Mouse (Mus musculus): Measurements from ENCODE around the gene Tenm2. TPM values are rescaled to one million over a fixed set of nuclear protein-coding genes. Genes with fewer than 3 reads are reported as not detected.

Tenm2 gene
- polyA plus RNA-seq, 1 experiment from 2014 or later = 3.2 TPM

DNA sequence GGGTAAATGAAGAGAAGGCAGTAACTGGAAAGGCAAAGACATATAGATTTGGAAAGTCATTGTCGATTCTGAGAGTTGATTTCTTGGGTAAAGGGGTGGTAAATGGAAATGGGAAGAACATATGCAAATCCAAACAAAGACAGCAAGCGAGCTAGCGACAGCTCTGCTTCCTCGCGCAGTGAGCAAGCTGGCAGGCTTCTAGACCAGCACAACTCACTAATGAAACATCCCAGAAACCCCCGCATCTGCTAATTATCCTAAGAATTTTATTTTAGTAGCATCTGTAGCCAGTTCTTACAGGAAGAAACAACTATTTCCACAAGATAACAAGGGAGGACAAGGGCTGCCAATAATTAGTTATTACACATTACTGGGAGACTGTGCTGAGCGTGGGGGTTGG, 727.5 kb downstream of the Tenm2 start:
- Histone ChIP-seq H3K4me2 (ENCODE audit: low read depth) (no peak overlapping the region), H3K27ac (ENCODE audit: low read depth, low read length) (no peak overlapping the region), H3K4me1 (ENCODE audit: control insufficient read depth, insufficient read depth, low read length) (no peaks in the 10 kb centered on the region), H3K36me3 (ENCODE audit: control insufficient read depth, insufficient read depth, low read length) (no peaks in the 10 kb centered on the region), H3K4me3 (ENCODE audit: low read depth, low read length) (no peak overlapping the region), H3K27me3 (ENCODE audit: control insufficient read depth, insufficient read depth, low read length) (no peaks in the 10 kb centered on the region), H3K9me3 (ENCODE audit: control insufficient read depth, low read length) (no peaks in the 10 kb centered on the region), H3K9ac (ENCODE audit: low read length) (no peak overlapping the region)
- ATAC-seq (ENCODE audit: insufficient read depth, low FRiP score, low TSS enrichment) (no peak), DNase-seq (ENCODE audit: low spot score) (no peak)
- 82% methylated on average over 7 of the region's 7 CpGs for WGBS

DNA sequence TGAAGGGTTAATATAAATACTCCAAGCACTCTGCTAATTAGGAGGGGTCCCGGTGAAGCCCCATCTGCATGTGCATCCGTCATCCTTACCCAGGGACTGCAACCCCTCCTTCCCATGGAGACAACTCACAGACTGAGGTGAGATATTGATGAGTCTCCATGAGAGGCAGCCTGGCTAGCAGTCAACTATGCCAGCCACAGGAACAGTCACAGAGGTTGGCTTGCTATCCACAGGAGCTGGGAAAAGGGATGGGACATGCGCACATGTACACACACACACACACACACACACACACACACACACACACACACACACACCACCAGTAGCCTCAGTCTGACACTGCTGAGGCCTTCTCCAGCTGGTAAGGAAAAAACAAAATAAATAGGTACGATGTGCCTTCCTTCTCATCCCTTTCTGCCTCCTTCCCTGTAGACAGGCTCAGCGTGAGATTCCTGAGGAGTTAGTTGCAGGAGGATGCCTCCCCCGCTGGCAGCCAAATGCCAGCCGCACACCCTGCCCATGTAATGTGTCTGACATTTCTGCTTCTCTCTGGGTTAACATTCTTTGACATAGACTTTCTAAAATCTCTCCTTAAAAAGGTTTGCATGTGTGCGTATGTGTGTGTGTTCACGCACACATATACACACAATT, 740.7 kb downstream of the Tenm2 start:
- H3K27me3 ChIP-seq (ENCODE audit: control insufficient read depth, insufficient read depth, low read length) = no peaks in the 10 kb centered on the region
- no peak overlapping the region for H3K27ac ChIP-seq (ENCODE audit: low read depth, low read length)
- no peak overlapping the region for H3K4me3 ChIP-seq (ENCODE audit: low read depth, low read length)
- no peaks in the 10 kb centered on the region for H3K9me3 ChIP-seq (ENCODE audit: control insufficient read depth, low read length)
- H3K36me3 ChIP-seq (ENCODE audit: control insufficient read depth, insufficient read depth, low read length) = no peaks in the 10 kb centered on the region
- no peak overlapping the region for H3K4me2 ChIP-seq (ENCODE audit: low read depth)
- ATAC-seq (ENCODE audit: insufficient read depth, low FRiP score, low TSS enrichment) (no peak), DNase-seq (ENCODE audit: low spot score) (no peak)
- 68% methylated on average over 9 of the region's 9 CpGs for WGBS
- H3K9ac ChIP-seq (ENCODE audit: low read length) = no peak overlapping the region
- no peaks in the 10 kb centered on the region for H3K4me1 ChIP-seq (ENCODE audit: control insufficient read depth, insufficient read depth, low read length)

DNA sequence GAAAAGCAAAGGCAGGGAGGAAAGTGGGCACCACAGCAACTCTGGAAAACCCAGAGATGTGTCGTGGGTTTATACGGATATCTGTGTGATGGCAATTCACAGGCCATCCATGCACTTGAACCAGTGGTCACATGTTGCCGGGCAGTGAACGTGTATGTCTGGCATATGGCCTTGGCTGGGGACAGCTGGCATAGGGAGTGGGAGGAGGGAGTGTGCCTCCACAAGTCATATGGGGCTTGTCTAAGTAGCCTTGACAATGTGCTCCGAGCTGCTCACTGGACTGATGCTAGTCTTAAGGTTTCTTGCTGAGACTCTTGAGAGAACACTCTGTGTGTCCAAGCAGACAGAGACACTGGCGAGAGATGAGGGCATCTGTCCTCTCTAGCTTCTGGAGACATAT, 743.5 kb downstream of the Tenm2 start:
- Histone ChIP-seq H3K27me3 (ENCODE audit: control insufficient read depth, insufficient read depth, low read length) (no peaks in the 10 kb centered on the region), H3K9me3 (ENCODE audit: control insufficient read depth, low read length) (no peaks in the 10 kb centered on the region), H3K9ac (ENCODE audit: low read length) (no peak overlapping the region), H3K4me3 (ENCODE audit: low read depth, low read length) (no peak overlapping the region), H3K4me1 (ENCODE audit: control insufficient read depth, insufficient read depth, low read length) (no peaks in the 10 kb centered on the region), H3K27ac (ENCODE audit: low read depth, low read length) (no peak overlapping the region), H3K4me2 (ENCODE audit: low read depth) (no peak overlapping the region), H3K36me3 (ENCODE audit: control insufficient read depth, insufficient read depth, low read length) (no peaks in the 10 kb centered on the region)
- WGBS = 78% methylated on average over 6 of the region's 6 CpGs
- peak; percentile 17 for DNase-seq (ENCODE audit: low spot score)
- ATAC-seq (ENCODE audit: insufficient read depth, low FRiP score, low TSS enrichment) = no peak

GRCm38 (mm10) chr11:36490085-36490484, 745.7 kb downstream of the Tenm2 start:
- peak; percentile 38 for DNase-seq (ENCODE audit: low spot score)
- 61% methylated on average over 7 of the region's 7 CpGs for WGBS
- no peak overlapping the region for H3K27ac ChIP-seq (ENCODE audit: low read depth, low read length)

GRCm38 (mm10) chr11:36488666-36489065, 747.1 kb downstream of the Tenm2 start:
- ATAC-seq (ENCODE audit: insufficient read depth, low FRiP score, low TSS enrichment) = no peak
- no peak overlapping the region for H3K4me2 ChIP-seq (ENCODE audit: low read depth)

More at GRCm38 (mm10) chr11:36490085-36490484, 745.7 kb downstream of the Tenm2 start:
- ATAC-seq (ENCODE audit: insufficient read depth, low FRiP score, low TSS enrichment) = no peak
- H3K9me3 ChIP-seq (ENCODE audit: control insufficient read depth, low read length) = no peaks in the 10 kb centered on the region
- H3K4me2 ChIP-seq (ENCODE audit: low read depth) = no peak overlapping the region
- no peak overlapping the region for H3K9ac ChIP-seq (ENCODE audit: low read length)
- H3K36me3 ChIP-seq (ENCODE audit: control insufficient read depth, insufficient read depth, low read length) = no peaks in the 10 kb centered on the region
- H3K27me3 ChIP-seq (ENCODE audit: control insufficient read depth, insufficient read depth, low read length) = no peaks in the 10 kb centered on the region
- no peaks in the 10 kb centered on the region for H3K4me1 ChIP-seq (ENCODE audit: control insufficient read depth, insufficient read depth, low read length)
- no peak overlapping the region for H3K4me3 ChIP-seq (ENCODE audit: low read depth, low read length)

DNA sequence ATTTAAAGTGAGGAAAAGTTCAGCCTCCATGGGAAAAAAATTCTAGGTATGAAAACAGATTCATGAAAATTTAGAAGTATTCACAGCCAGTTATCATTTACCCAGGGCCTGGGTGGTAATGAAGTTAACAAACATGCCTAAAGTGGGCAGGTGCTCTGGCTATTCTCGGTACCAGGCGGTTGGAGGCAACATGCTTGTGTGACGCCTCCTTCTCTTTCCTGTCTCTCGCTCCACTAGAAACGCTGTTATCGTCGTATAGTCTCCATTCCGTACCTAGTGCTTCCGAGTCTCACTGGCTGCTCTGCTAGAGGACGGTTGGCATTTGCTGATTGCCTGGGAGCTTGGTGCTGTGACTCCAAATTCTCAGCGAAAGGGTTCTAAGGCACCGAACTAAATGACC, 749.7 kb downstream of the Tenm2 start:
- H3K4me1 ChIP-seq (ENCODE audit: control insufficient read depth, insufficient read depth, low read length) = no peaks in the 10 kb centered on the region
- H3K36me3 ChIP-seq (ENCODE audit: control insufficient read depth, insufficient read depth, low read length) = no peaks in the 10 kb centered on the region
- no peaks in the 10 kb centered on the region for H3K27me3 ChIP-seq (ENCODE audit: control insufficient read depth, insufficient read depth, low read length)
- H3K9me3 ChIP-seq (ENCODE audit: control insufficient read depth, low read length) = no peaks in the 10 kb centered on the region
- H3K9ac ChIP-seq (ENCODE audit: low read length) = no peak overlapping the region
- ATAC-seq (ENCODE audit: insufficient read depth, low FRiP score, low TSS enrichment) = no peak
- no peak overlapping the region for H3K4me3 ChIP-seq (ENCODE audit: low read depth, low read length)
- DNase-seq (ENCODE audit: low spot score) = no peak
- WGBS = 80% methylated on average over 12 of the region's 12 CpGs
- no peak overlapping the region for H3K27ac ChIP-seq (ENCODE audit: low read depth, low read length)
- H3K4me2 ChIP-seq (ENCODE audit: low read depth) = no peak overlapping the region

More at GRCm38 (mm10) chr11:36488666-36489065, 747.1 kb downstream of the Tenm2 start:
- 83% methylated on average over 4 of the region's 4 CpGs for WGBS
- Histone ChIP-seq H3K4me1 (ENCODE audit: control insufficient read depth, insufficient read depth, low read length) (no peaks in the 10 kb centered on the region), H3K9me3 (ENCODE audit: control insufficient read depth, low read length) (no peaks in the 10 kb centered on the region), H3K27me3 (ENCODE audit: control insufficient read depth, insufficient read depth, low read length) (no peaks in the 10 kb centered on the region), H3K4me3 (ENCODE audit: low read depth, low read length) (no peak overlapping the region), H3K36me3 (ENCODE audit: control insufficient read depth, insufficient read depth, low read length) (no peaks in the 10 kb centered on the region), H3K9ac (ENCODE audit: low read length) (no peak overlapping the region), H3K27ac (ENCODE audit: low read depth, low read length) (no peak overlapping the region)
- DNase-seq (ENCODE audit: low spot score) = no peak

GRCm38 (mm10) chr11:36484466-36485069, 751.2 kb downstream of the Tenm2 start:
- Histone ChIP-seq H3K4me2 (ENCODE audit: low read depth) (no peak overlapping the region), H3K9ac (ENCODE audit: low read length) (no peak overlapping the region), H3K36me3 (ENCODE audit: control insufficient read depth, insufficient read depth, low read length) (no peaks in the 10 kb centered on the region), H3K4me1 (ENCODE audit: control insufficient read depth, insufficient read depth, low read length) (no peaks in the 10 kb centered on the region), H3K4me3 (ENCODE audit: low read depth, low read length) (no peak overlapping the region), H3K27ac (ENCODE audit: low read depth, low read length) (no peak overlapping the region), H3K9me3 (ENCODE audit: control insufficient read depth, low read length) (no peaks in the 10 kb centered on the region), H3K27me3 (ENCODE audit: control insufficient read depth, insufficient read depth, low read length) (no peaks in the 10 kb centered on the region)
- DNase-seq (ENCODE audit: low spot score) = no peak
- WGBS = 50% methylated on average over 8 of the region's 8 CpGs
- no peak for ATAC-seq (ENCODE audit: insufficient read depth, low FRiP score, low TSS enrichment)

- DNase-seq (ENCODE audit: low spot score) (no peak), ATAC-seq (ENCODE audit: insufficient read depth, low FRiP score, low TSS enrichment) (0 out of 2 replicates have a peak, but pooled peaks have one; percentile 45)
- 84% methylated on average over 8 of the region's 8 CpGs for WGBS
- H3K36me3 ChIP-seq (ENCODE audit: control insufficient read depth, insufficient read depth, low read length) = no peaks in the 10 kb centered on the region
- H3K27me3 ChIP-seq (ENCODE audit: control insufficient read depth, insufficient read depth, low read length) = no peaks in the 10 kb centered on the region
- no peak overlapping the region for H3K9ac ChIP-seq (ENCODE audit: low read length)
- no peaks in the 10 kb centered on the region for H3K9me3 ChIP-seq (ENCODE audit: control insufficient read depth, low read length)
- no peak overlapping the region for H3K27ac ChIP-seq (ENCODE audit: low read depth, low read length)
- no peak overlapping the region for H3K4me2 ChIP-seq (ENCODE audit: low read depth)
- no peak overlapping the region for H3K4me3 ChIP-seq (ENCODE audit: low read depth, low read length)
- no peaks in the 10 kb centered on the region for H3K4me1 ChIP-seq (ENCODE audit: control insufficient read depth, insufficient read depth, low read length)
Measured at GRCm38 (mm10) chr11:36482136-36482535, 753.6 kb downstream of the Tenm2 start.

DNA sequence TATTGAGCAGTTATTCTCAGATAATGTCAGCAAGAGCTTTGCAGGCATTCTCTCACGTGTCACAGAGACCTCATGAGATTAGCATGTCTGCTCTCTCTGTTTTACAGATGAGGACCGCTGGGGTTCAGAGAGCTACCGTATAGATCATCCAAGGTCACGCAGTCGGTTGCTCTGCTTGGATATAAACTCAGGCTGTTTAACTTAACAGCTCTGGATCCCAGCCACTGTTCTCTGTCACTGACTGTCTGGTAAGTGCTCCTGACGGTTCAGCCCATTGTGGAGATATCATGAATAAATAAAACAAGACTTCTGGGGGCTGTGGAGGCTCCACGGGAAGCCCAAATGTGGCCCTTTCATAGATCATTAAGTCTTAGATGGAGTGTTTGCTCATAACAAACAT, 754.2 kb downstream of the Tenm2 start:
- Histone ChIP-seq H3K4me3 (ENCODE audit: low read depth, low read length) (no peak overlapping the region), H3K27ac (ENCODE audit: low read depth, low read length) (no peak overlapping the region), H3K9ac (ENCODE audit: low read length) (no peak overlapping the region), H3K4me1 (ENCODE audit: control insufficient read depth, insufficient read depth, low read length) (no peaks in the 10 kb centered on the region), H3K27me3 (ENCODE audit: control insufficient read depth, insufficient read depth, low read length) (no peaks in the 10 kb centered on the region), H3K36me3 (ENCODE audit: control insufficient read depth, insufficient read depth, low read length) (no peaks in the 10 kb centered on the region), H3K9me3 (ENCODE audit: control insufficient read depth, low read length) (no peaks in the 10 kb centered on the region), H3K4me2 (ENCODE audit: low read depth) (no peak overlapping the region)
- WGBS = 67% methylated on average over 7 of the region's 7 CpGs
- ATAC-seq (ENCODE audit: insufficient read depth, low FRiP score, low TSS enrichment) = 0 out of 2 replicates have a peak, but pooled peaks have one; percentile 16
- DNase-seq (ENCODE audit: low spot score) = no peak
